Mouse (Mus musculus): ENCODE measurements at regions not wholly inside any gene's neighbourhood (a gene's known extent, or its start where the extent isn't known, plus 50 kb on each side); places are given as distances from the start of the nearest gene placed in this dataset.

GRCm38 (mm10) chr2:50687222-50687621 is 390.6 kb upstream of the Mmadhc start:
- TF ChIP-seq CTCF (IDR thresholded peaks at IDR 0.05; ENCODE audit: low read depth) (no peak), EP300 (IDR thresholded peaks at IDR 0.05; ENCODE audit: low read depth) (no peak)
